Mouse (Mus musculus) heart, embryonic 15.5 days (tissue): ENCODE data around the gene Foxi3. TPM values are rescaled to one million over a fixed set of nuclear protein-coding genes. Genes with fewer than 3 reads are reported as not detected.

Experiments used
- ATAC-seq: fragments of 200-750 bp; cut with Nextera tagmentation; replicated peaks from 2 replicates; pipeline ENCODE4 v1.8.0; 2017; ENCODE audit warnings: low read depth, moderate TSS enrichment; ENCODE audit not compliant: insufficient number of reproducible peaks, insufficient read depth, low FRiP score
- H3K27ac ChIP-seq: fragments of 300-500 bp; sonication (generic); 2 replicates; pipeline ENCODE4 v1.5.1; 2015; ENCODE audit warnings: mild to moderate bottlenecking, inconsistent platforms
- H3K27me3 ChIP-seq: fragments of 300-500 bp; sonication (generic); 2 replicates; pipeline ENCODE4 v1.6.1; 2015; ENCODE audit warnings: inconsistent platforms
- H3K36me3 ChIP-seq: fragments of 300-500 bp; sonication (generic); 2 replicates; pipeline ENCODE4 v1.6.1; 2015; ENCODE audit warnings: mild to moderate bottlenecking, inconsistent platforms
- H3K4me1 ChIP-seq: fragments of 300-500 bp; sonication (generic); replicated peaks from 2 replicates; pipeline ENCODE4 v1.6.1; 2015; ENCODE audit warnings: inconsistent platforms
- H3K4me2 ChIP-seq: fragments of 300-500 bp; sonication (generic); 2 replicates; pipeline ENCODE4 v1.6.1; 2015; ENCODE audit warnings: inconsistent platforms, mild to moderate bottlenecking, moderate library complexity
- H3K4me3 ChIP-seq: fragments of 300-500 bp; sonication (generic); 2 replicates; pipeline ENCODE4 v1.5.1; 2015; ENCODE audit warnings: mild to moderate bottlenecking, inconsistent platforms
- H3K9ac ChIP-seq: fragments of 300-500 bp; sonication (generic); 2 replicates; pipeline ENCODE4 v1.6.1; 2015; ENCODE audit warnings: mild to moderate bottlenecking, inconsistent platforms
- H3K9me3 ChIP-seq: fragments of 300-500 bp; sonication (generic); replicated peaks from 2 replicates; pipeline ENCODE4 v1.6.1; 2016; ENCODE audit warnings: inconsistent platforms
- WGBS: fragments of 180-500 bp; shearing (Covaris S2); methylation state at CpG from one replicate; pipeline ENCODE4 v1.1.7; 2015; ENCODE audit warnings: mixed read lengths; 5-methylcytosine and 5-hydroxymethylcytosine counted together
- polyA plus RNA-seq: library from polyadenylated mRNA; unstranded; fragments of >200 nt; fragmentation: Nextera tagmentation; extraction: Ambion mirVana; gene quantifications from 2 replicates; pipeline ENCODE4 v1.2.1, GENCODE M21; 2015

Gene Foxi3
- polyA plus RNA-seq, 1 experiment from 2014 or later: not detected

- Histone ChIP-seq H3K4me2 (no peak overlapping the region), H3K36me3 (no peaks in the 10 kb centered on the region), H3K27me3 (0 out of 2 replicates have a peak, but pooled peaks cover 3% of the 10 kb centered on the region), H3K27ac (no peak overlapping the region), H3K9me3 (no peaks in the 10 kb centered on the region), H3K4me1 (no peaks in the 10 kb centered on the region), H3K4me3 (no peak overlapping the region), H3K9ac (no peak overlapping the region)
- 71% methylated on average over 4 of the region's 4 CpGs for WGBS
- no peak for ATAC-seq
Observed at GRCm38 (mm10) chr6:70996123-70996723, 39.9 kb downstream of the Foxi3 start.

GRCm38 (mm10) chr6:71002656-71003055 is 46.3 kb downstream of the Foxi3 start:
- ATAC-seq: no peak
- Histone ChIP-seq H3K27me3 (no peaks in the 10 kb centered on the region), H3K27ac (no peak overlapping the region), H3K4me3 (no peak overlapping the region), H3K4me2 (no peak overlapping the region), H3K9ac (no peak overlapping the region), H3K36me3 (no peaks in the 10 kb centered on the region), H3K4me1 (no peaks in the 10 kb centered on the region), H3K9me3 (no peaks in the 10 kb centered on the region)
- 81% methylated on average over 2 of the region's 2 CpGs for WGBS

- Histone ChIP-seq H3K27me3 (no peaks in the 10 kb centered on the region), H3K4me2 (no peak overlapping the region), H3K4me3 (no peak overlapping the region), H3K9me3 (no peaks in the 10 kb centered on the region), H3K36me3 (no peaks in the 10 kb centered on the region), H3K27ac (no peak overlapping the region), H3K9ac (no peak overlapping the region), H3K4me1 (no peaks in the 10 kb centered on the region)
- 79% methylated on average over 2 of the region's 2 CpGs for WGBS
- no peak for ATAC-seq
Observed at GRCm38 (mm10) chr6:71004161-71004560, 47.8 kb downstream of the Foxi3 start.

Other genes with a start within 250 kb of the Foxi3 start
- gene Rpia, start 164.3 kb upstream of the Foxi3 start, polyA plus RNA-seq: 1.1 and 1.4 TPM in 2 replicates
- gene Eif2ak3, start 112.0 kb upstream of the Foxi3 start, polyA plus RNA-seq: 5.2 and 7.5 TPM in 2 replicates
- gene Tex37, start 37.6 kb upstream of the Foxi3 start, polyA plus RNA-seq: not detected in 2 replicates
- gene Thnsl2, start 187.9 kb downstream of the Foxi3 start, polyA plus RNA-seq: 4.2 and 6.9 TPM in 2 replicates
- 0.42 and 2.9 TPM in 2 replicates for gene Fabp1, start 243.3 kb downstream of the Foxi3 start, polyA plus RNA-seq